Mouse (Mus musculus) small intestine, adult 2 months (tissue): ENCODE measurements around the gene Tbl1x.

ENCODE experiments used
- CTCF ChIP-seq: fragments of 200-500 bp; IDR thresholded peaks from 2 replicates; pipeline ENCODE4 v1.5.1; 2012; ENCODE audit warnings: low read depth, mild to moderate bottlenecking, control low read depth, inconsistent platforms, low read length, moderate library complexity, mixed read lengths; ENCODE audit not compliant: insufficient replicate concordance, insufficient read length; ENCODE audit errors: extremely low read depth
- POLR2A ChIP-seq: fragments of 200-500 bp; IDR thresholded peaks from 2 replicates; pipeline ENCODE4 v1.6.1; 2012; ENCODE audit warnings: low read depth, mild to moderate bottlenecking, control low read depth, inconsistent platforms, low read length, moderate library complexity

GRCm38 (mm10) chrX:77518929-77519328, 8.1 kb downstream of the Tbl1x start:
- TF ChIP-seq CTCF, result no peak
- TF ChIP-seq POLR2A, result no peak
